Mouse (Mus musculus): ENCODE results near the gene Ifitm1.

DNA sequence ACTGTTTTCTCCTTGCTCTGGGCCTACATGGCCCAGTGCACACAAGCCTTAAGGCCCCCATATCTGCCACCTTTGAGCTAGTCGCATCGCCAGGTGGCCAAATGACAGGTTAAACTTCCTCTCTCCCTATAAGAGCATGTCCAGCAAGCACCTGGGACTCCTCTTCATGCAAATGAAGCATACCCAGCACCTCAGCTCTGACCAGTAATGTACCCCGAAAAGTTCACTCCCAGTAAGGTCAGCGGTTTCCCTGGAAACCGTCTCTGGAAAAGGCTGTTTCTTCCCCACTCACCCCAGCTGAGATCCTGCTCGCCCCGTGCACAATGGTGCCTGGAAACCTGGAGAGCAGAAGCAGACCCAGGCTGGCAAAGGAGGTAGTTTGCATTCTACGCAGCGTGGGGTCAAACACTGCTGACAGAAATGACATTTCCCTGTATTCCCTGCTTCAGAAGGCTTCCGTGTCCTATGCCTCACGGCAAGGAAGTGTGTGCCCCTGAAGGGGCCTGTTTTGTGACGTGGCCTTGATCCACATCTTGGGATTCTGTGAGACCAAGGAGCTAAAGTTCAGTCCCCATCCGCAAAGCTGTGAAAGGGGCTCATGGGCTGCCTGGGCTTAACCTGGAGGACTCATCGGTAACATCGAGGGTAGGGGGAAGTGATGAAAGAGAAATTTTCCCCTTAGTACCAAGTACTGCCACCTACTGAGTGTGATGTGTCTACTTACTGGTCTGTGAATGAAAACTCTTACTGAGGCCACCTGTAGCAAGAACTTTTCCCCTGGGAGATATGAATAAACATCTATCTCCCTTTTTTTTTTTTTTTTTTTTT is 34.1 kb downstream of the Ifitm1 start:
- no peak for TF ChIP-seq CTCF (IDR thresholded peaks at IDR 0.05; ENCODE audit: control insufficient read depth, insufficient read depth, low read length)
- TF ChIP-seq POLR2A (IDR thresholded peaks at IDR 0.05; ENCODE audit: borderline replicate concordance, control insufficient read depth, low read depth, low read length) = no peak

All from bone marrow, adult 2 months (tissue).